Mouse (Mus musculus): Measurements from ENCODE around the gene Ednrb. TPM values are rescaled to one million over a fixed set of nuclear protein-coding genes. Genes with fewer than 3 reads are reported as not detected.

Gene Ednrb
- polyA plus RNA-seq, 1 experiment from 2014 or later: 105 TPM

- 86% methylated on average over 6 of the region's 6 CpGs for WGBS
- H3K27ac ChIP-seq: peak overlapping the region; percentile 90
- no peak for DNase-seq (ENCODE audit: low spot score)
- H3K36me3 ChIP-seq: no peaks in the 10 kb centered on the region
- 0 out of 2 replicates have a peak, but pooled peaks cover 7% of the 10 kb centered on the region for H3K9me3 ChIP-seq
- H3K4me3 ChIP-seq: 0 out of 2 replicates have a peak overlapping the region, but pooled peaks have one; percentile 41
- H3K27me3 ChIP-seq (ENCODE audit: insufficient read depth, poor library complexity, severe bottlenecking): no peaks in the 10 kb centered on the region
- peaks cover 32% of the 10 kb centered on the region for H3K4me1 ChIP-seq (replicated peaks)
Measured at GRCm38 (mm10) chr14:103779276-103779675, 64.9 kb downstream of the Ednrb start.

- H3K4me3 ChIP-seq: peak overlapping the region; percentile 41
- peak overlapping the region; percentile 90 for H3K27ac ChIP-seq
- peaks cover 32% of the 10 kb centered on the region for H3K4me1 ChIP-seq (replicated peaks)
- peak; percentile 34 for DNase-seq (ENCODE audit: low spot score)
- 0 out of 2 replicates have a peak, but pooled peaks cover 7% of the 10 kb centered on the region for H3K9me3 ChIP-seq
- H3K27me3 ChIP-seq (ENCODE audit: insufficient read depth, poor library complexity, severe bottlenecking): no peaks in the 10 kb centered on the region
- WGBS: 44% methylated on average over 13 of the region's 13 CpGs
- H3K36me3 ChIP-seq: no peaks in the 10 kb centered on the region
Measured at GRCm38 (mm10) chr14:103778533-103779151, 65.6 kb downstream of the Ednrb start.

GRCm38 (mm10) chr14:103778009-103778431 is 66.2 kb downstream of the Ednrb start:
- H3K4me1 ChIP-seq (replicated peaks): peaks cover 32% of the 10 kb centered on the region
- H3K4me3 ChIP-seq: peak overlapping the region; percentile 41
- WGBS: 7% methylated on average over 12 of the region's 12 CpGs

GRCm38 (mm10) chr14:103777386-103777785 is 66.8 kb downstream of the Ednrb start:
- DNase-seq (ENCODE audit: low spot score): no peak
- Histone ChIP-seq H3K27me3 (ENCODE audit: insufficient read depth, poor library complexity, severe bottlenecking) (no peaks in the 10 kb centered on the region), H3K36me3 (no peaks in the 10 kb centered on the region), H3K9me3 (0 out of 2 replicates have a peak, but pooled peaks cover 5% of the 10 kb centered on the region), H3K4me3 (no peak overlapping the region), H3K27ac (peak overlapping the region; percentile 90), H3K4me1 (replicated peaks) (peaks cover 32% of the 10 kb centered on the region)
- 40% methylated on average over 4 of the region's 4 CpGs for WGBS

More at GRCm38 (mm10) chr14:103778009-103778431, 66.2 kb downstream of the Ednrb start:
- H3K36me3 ChIP-seq: no peaks in the 10 kb centered on the region
- H3K27ac ChIP-seq: peak overlapping the region; percentile 90
- 0 out of 2 replicates have a peak, but pooled peaks cover 7% of the 10 kb centered on the region for H3K9me3 ChIP-seq
- DNase-seq (ENCODE audit: low spot score): peak; percentile 68
- H3K27me3 ChIP-seq (ENCODE audit: insufficient read depth, poor library complexity, severe bottlenecking): no peaks in the 10 kb centered on the region

- H3K36me3 ChIP-seq: no peaks in the 10 kb centered on the region
- H3K27me3 ChIP-seq (ENCODE audit: insufficient read depth, poor library complexity, severe bottlenecking): no peaks in the 10 kb centered on the region
- H3K9me3 ChIP-seq: no peaks in the 10 kb centered on the region
- no peak for DNase-seq (ENCODE audit: low spot score)
- WGBS: 20% methylated on average over 9 of the region's 9 CpGs
- peaks cover 22% of the 10 kb centered on the region for H3K4me1 ChIP-seq (replicated peaks)
- peak overlapping the region; percentile 84 for H3K27ac ChIP-seq
- H3K4me3 ChIP-seq: no peak overlapping the region
Measured at GRCm38 (mm10) chr14:103769319-103770245, 74.6 kb downstream of the Ednrb start.

GRCm38 (mm10) chr14:103767488-103767887 is 76.7 kb downstream of the Ednrb start:
- no peak overlapping the region for H3K4me3 ChIP-seq
- no peaks in the 10 kb centered on the region for H3K27me3 ChIP-seq (ENCODE audit: insufficient read depth, poor library complexity, severe bottlenecking)
- no peaks in the 10 kb centered on the region for H3K36me3 ChIP-seq
- WGBS: 68% methylated on average over 6 of the region's 6 CpGs
- peak overlapping the region; percentile 67 for H3K27ac ChIP-seq
- DNase-seq (ENCODE audit: low spot score): no peak
- H3K4me1 ChIP-seq (replicated peaks): peaks cover 36% of the 10 kb centered on the region
- no peaks in the 10 kb centered on the region for H3K9me3 ChIP-seq

Other genes with a start within 250 kb of the Ednrb start
- 8.2 and 13.3 TPM in 2 replicates for gene Slain1, start 194.2 kb downstream of the Ednrb start, polyA plus RNA-seq (2016; fragmentation: Nextera tagmentation; extraction: Ambion mirVana)

Measured in hindbrain, embryonic 10.5 days (tissue).